Mouse (Mus musculus) cerebellum, adult 2 months (tissue): ENCODE results near the gene Mbnl1.

Source experiments
- CTCF ChIP-seq: fragments of 200-500 bp; IDR thresholded peaks from 2 replicates; pipeline ENCODE4 v1.5.1; 2011; ENCODE audit warnings: low read depth, mild to moderate bottlenecking, control low read depth, low read length, moderate library complexity, borderline replicate concordance; ENCODE audit not compliant: insufficient read depth
- POLR2A ChIP-seq: fragments of 200-500 bp; IDR thresholded peaks from 2 replicates; pipeline ENCODE4 v1.6.1; 2011; ENCODE audit warnings: low read length, control low read depth, borderline replicate concordance; ENCODE audit not compliant: insufficient read depth

- no peak for TF ChIP-seq CTCF
- no peak for TF ChIP-seq POLR2A
Observed at GRCm38 (mm10) chr3:60486713-60487170, 14.1 kb downstream of the Mbnl1 start.
